13 mouse cellular contexts compared by ENCODE assay signal in the genomic region with DNA sequence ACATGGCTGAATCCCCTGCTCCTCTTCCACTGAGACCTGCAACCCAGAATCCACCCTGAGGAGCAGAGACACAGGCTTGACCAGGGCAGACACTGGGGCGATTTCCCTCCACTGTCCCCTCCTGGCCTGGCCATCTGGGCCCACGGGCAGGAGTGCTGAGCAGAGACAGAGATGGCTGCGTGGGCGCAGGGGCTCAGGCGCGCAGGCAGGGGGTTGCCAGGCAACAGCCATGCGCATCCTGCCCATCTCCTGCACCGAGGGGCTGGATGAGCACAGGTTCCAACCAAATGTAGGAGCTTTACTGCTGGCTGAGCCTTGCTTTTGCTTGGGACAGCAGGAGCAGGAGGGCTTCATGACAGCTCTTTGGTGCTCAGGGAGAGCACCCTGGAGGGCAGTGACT. TPM values are rescaled to one million over a fixed set of nuclear protein-coding genes. Genes with fewer than 3 reads are reported as not detected.
DNase-seq lines count a peak whose midpoint lies in the region; ATAC-seq lines count a peak whose summit lies in the region.
"Had no signal": no experiment of that assay in that cellular context is flagged by ENCODE, and none has a peak within 500 bp of the region (broad histone marks: within the 10 kb centered on the region; RNA-seq: fewer than 3 reads in every experiment).

No protein-coding gene starts in this region.

- peak; percentile 35 to 52 for DNase-seq in cerebellum, postnatal 10 days
- DNase-seq in cerebellum, postnatal 25 days = no peak
- peak; percentile 67 to 68 for DNase-seq in frontal cortex, postnatal 10 days (ENCODE audit: low spot score in 2 of 2)
- peak; percentile 79 to 81 for DNase-seq in layer of hippocampus, postnatal 36 days
- no peak for DNase-seq in thymus, postnatal 14 days
- no peak for DNase-seq in lung, postnatal 10 days
- DNase-seq: adrenal gland, postnatal 36 days; kidney, adult 2 months had no signal

- no peak overlapping the region for H3K4me2 ChIP-seq in neural tube, embryonic 15.5 days
- H3K4me2 ChIP-seq: stomach, embryonic 15.5 days had no signal

- no peak overlapping the region for H3K27ac ChIP-seq in neural tube, embryonic 15.5 days (replicated peaks)
- H3K27ac ChIP-seq: stomach, embryonic 15.5 days had no signal

- no peaks in the 10 kb centered on the region for H3K27me3 ChIP-seq in neural tube, embryonic 15.5 days (replicated peaks)
- H3K27me3 ChIP-seq: stomach, embryonic 15.5 days had no signal

- no peak overlapping the region for H3K4me3 ChIP-seq in neural tube, embryonic 15.5 days (replicated peaks)
- H3K4me3 ChIP-seq: stomach, embryonic 15.5 days had no signal

- peak; percentile 61; the same call in 1 of the 2 replicates for ATAC-seq in neural tube, embryonic 15.5 days (ENCODE audit: low FRiP score)
- ATAC-seq in erythroid progenitor cell, adult 5-6 weeks (replicated peaks; ENCODE audit: low FRiP score, poor library complexity, severe bottlenecking) = no peak

- H3K9ac ChIP-seq in neural tube, embryonic 15.5 days (replicated peaks) = no peak overlapping the region
- H3K9ac ChIP-seq: stomach, embryonic 15.5 days had no signal

- no peaks in the 10 kb centered on the region for H3K9me3 ChIP-seq in neural tube, embryonic 15.5 days (replicated peaks)
- H3K9me3 ChIP-seq: stomach, embryonic 15.5 days had no signal

- 40% methylated on average over 8 of the region's 8 CpGs for WGBS in neural tube, embryonic 15.5 days

- peaks cover 9% of the 10 kb centered on the region for H3K4me1 ChIP-seq in neural tube, embryonic 15.5 days
- H3K4me1 ChIP-seq: stomach, embryonic 15.5 days had no signal

- no peaks in the 10 kb centered on the region for H3K36me3 ChIP-seq in neural tube, embryonic 15.5 days
- H3K36me3 ChIP-seq: stomach, embryonic 15.5 days had no signal

RNA-seq across cellular contexts. Expression of a gene that starts 2.1 kb away (rescaled TPM):
- 1 to 10 TPM; 1.2 to 2.8 TPM for total RNA-seq in layer of hippocampus, postnatal 36 days (2021)
- polyA plus RNA-seq in neural tube, embryonic 15.5 days (2015; fragmentation: Nextera tagmentation; extraction: Ambion mirVana) = 0.67 and 0.84 TPM in 2 replicates
- not detected in 2 replicates for total RNA-seq in erythroid progenitor cell, adult 5-6 weeks (2015; ENCODE audit: low replicate concordance)
- not detected in 2 replicates for total RNA-seq in erythroid progenitor cell, adult 5-6 weeks (2017; ENCODE audit: low replicate concordance)
- total RNA-seq: adrenal gland, postnatal 36 days; common myeloid progenitor, adult 5-6 weeks; MEL had no signal

RNA-seq across cellular contexts. Expression of a gene that starts 23.0 kb away (rescaled TPM):
- 100 to 1,000 TPM; 107 to 127 TPM for total RNA-seq in layer of hippocampus, postnatal 36 days (2021)
- 10.1 and 10.9 TPM in 2 replicates for polyA plus RNA-seq in neural tube, embryonic 15.5 days (2015; fragmentation: Nextera tagmentation; extraction: Ambion mirVana)
- 10.5 TPM in 1 of 2 replicates, not detected in the other for total RNA-seq in erythroid progenitor cell, adult 5-6 weeks (2015; ENCODE audit: low replicate concordance)
- total RNA-seq in erythroid progenitor cell, adult 5-6 weeks (2017; ENCODE audit: low replicate concordance) = 0.91 and 2.3 TPM in 2 replicates

RNA-seq across cellular contexts. Expression of a gene that starts 40.5 kb away (rescaled TPM):
- under 1 TPM in 1 of 2 experiments, not detected in 1; 0.23 TPM for total RNA-seq in layer of hippocampus, postnatal 36 days (2021)
- polyA plus RNA-seq in neural tube, embryonic 15.5 days (2015; fragmentation: Nextera tagmentation; extraction: Ambion mirVana) = 0.64 and 0.93 TPM in 2 replicates
- not detected in 2 replicates for total RNA-seq in erythroid progenitor cell, adult 5-6 weeks (2015; ENCODE audit: low replicate concordance)
- not detected in 2 replicates for total RNA-seq in erythroid progenitor cell, adult 5-6 weeks (2017; ENCODE audit: low replicate concordance)
- total RNA-seq: common myeloid progenitor, adult 5-6 weeks; MEL had no signal
- polyA plus RNA-seq: kidney, adult 2 months had no signal

Comparison
In these comparisons a context has a peak if more than half of its experiments do, and no peak if none do; other contexts are left out.
1. DNase-seq: peak in cerebellum, postnatal 10 days (2 of 2), frontal cortex, postnatal 10 days (2 of 2) and layer of hippocampus, postnatal 36 days (2 of 2); none in cerebellum, postnatal 25 days (0 of 2), thymus, postnatal 14 days (single experiment) and lung, postnatal 10 days (single experiment).
2. RNA of a gene that starts 23.0 kb away (total RNA-seq): 107 to 127 TPM in layer of hippocampus, postnatal 36 days; 0.91 to 10.5 TPM in erythroid progenitor cell, adult 5-6 weeks; every median in the first group is over 4 times any median in the second.